Mouse (Mus musculus): ENCODE results near the gene Ccl11. TPM values are rescaled to one million over a fixed set of nuclear protein-coding genes. Genes with fewer than 3 reads are reported as not detected.

Ccl11 gene
- total and polyA plus RNA-seq, 2 experiments from 2014 or later, result 0.16 to 0.31 TPM

- Histone ChIP-seq H3K4me3 (ENCODE audit: low read length) (no peak overlapping the region), H3K36me3 (ENCODE audit: insufficient read depth, low read length) (no peaks in the 10 kb centered on the region), H3K27me3 (ENCODE audit: insufficient read depth, low read length) (no peaks in the 10 kb centered on the region), H3K9me3 (ENCODE audit: low read length) (no peaks in the 10 kb centered on the region), H3K4me1 (ENCODE audit: insufficient read depth, low read length) (no peaks in the 10 kb centered on the region), H3K4me2 (ENCODE audit: low read depth, low read length) (no peak overlapping the region), H3K27ac (no peak overlapping the region), H3K9ac (replicated peaks; ENCODE audit: low read length) (no peak overlapping the region)
- WGBS, result 51% methylated on average over 6 of the region's 6 CpGs
- DNase-seq (ENCODE audit: low spot score) (peak; percentile 58), ATAC-seq (no peak)
- peak; percentile 70 for TF ChIP-seq CTCF (IDR thresholded peaks at IDR 0.05; ENCODE audit: low read depth)
Observed at GRCm38 (mm10) chr11:82047746-82048415, 9.7 kb upstream of the Ccl11 start.

- Histone ChIP-seq H3K27ac (no peak overlapping the region), H3K27me3 (ENCODE audit: insufficient read depth, low read length) (no peaks in the 10 kb centered on the region), H3K9me3 (ENCODE audit: low read length) (no peaks in the 10 kb centered on the region), H3K9ac (replicated peaks; ENCODE audit: low read length) (no peak overlapping the region), H3K4me3 (ENCODE audit: low read length) (no peak overlapping the region), H3K4me1 (ENCODE audit: insufficient read depth, low read length) (no peaks in the 10 kb centered on the region), H3K36me3 (ENCODE audit: insufficient read depth, low read length) (no peaks in the 10 kb centered on the region), H3K4me2 (ENCODE audit: low read depth, low read length) (no peak overlapping the region)
- WGBS, result 92% methylated on average over 7 of the region's 7 CpGs
- no peak for ATAC-seq
- DNase-seq (ENCODE audit: low spot score), result no peak
- no peak for TF ChIP-seq CTCF (IDR thresholded peaks at IDR 0.05; ENCODE audit: low read depth)
Observed at GRCm38 (mm10) chr11:82053849-82054248, 3.8 kb upstream of the Ccl11 start.

DNA sequence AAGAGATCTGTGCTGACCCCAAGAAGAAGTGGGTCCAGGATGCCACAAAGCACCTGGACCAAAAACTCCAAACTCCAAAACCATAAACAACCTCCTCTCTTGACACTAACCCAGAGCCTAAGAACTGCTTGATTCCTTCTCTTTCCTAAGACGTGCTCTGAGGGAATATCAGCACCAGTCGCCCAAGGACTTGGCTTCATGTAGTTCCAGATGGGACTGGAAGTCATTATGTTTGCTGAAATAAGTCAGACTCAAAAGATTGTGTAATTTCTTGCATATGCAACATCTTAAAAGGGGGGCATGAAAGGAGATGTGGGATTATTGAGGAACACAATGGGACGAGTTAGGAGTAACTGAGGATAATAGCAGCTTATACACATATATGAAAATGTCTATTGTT, 4.6 kb downstream of the Ccl11 start:
- ATAC-seq (no peak), DNase-seq (ENCODE audit: low spot score) (no peak)
- TF ChIP-seq CTCF (IDR thresholded peaks at IDR 0.05; ENCODE audit: low read depth), result no peak

GRCm38 (mm10) chr11:82063454-82063853, 5.8 kb downstream of the Ccl11 start:
- H3K27me3 ChIP-seq (ENCODE audit: insufficient read depth, low read length), result no peaks in the 10 kb centered on the region
- no peaks in the 10 kb centered on the region for H3K4me1 ChIP-seq (ENCODE audit: insufficient read depth, low read length)
- 87% methylated on average over 2 of the region's 2 CpGs for WGBS
- no peaks in the 10 kb centered on the region for H3K36me3 ChIP-seq (ENCODE audit: insufficient read depth, low read length)
- H3K9me3 ChIP-seq (ENCODE audit: low read length), result no peaks in the 10 kb centered on the region
- ATAC-seq, result no peak
- no peak for DNase-seq (ENCODE audit: low spot score)
- no peak overlapping the region for H3K9ac ChIP-seq (replicated peaks; ENCODE audit: low read length)
- H3K27ac ChIP-seq, result no peak overlapping the region
- H3K4me2 ChIP-seq (ENCODE audit: low read depth, low read length), result no peak overlapping the region
- TF ChIP-seq CTCF (IDR thresholded peaks at IDR 0.05; ENCODE audit: low read depth), result no peak
- H3K4me3 ChIP-seq (ENCODE audit: low read length), result no peak overlapping the region

More for the DNA sequence above, 4.6 kb downstream of the Ccl11 start:
- H3K4me3 ChIP-seq (ENCODE audit: low read length), result no peak overlapping the region
- no peaks in the 10 kb centered on the region for H3K36me3 ChIP-seq (ENCODE audit: insufficient read depth, low read length)
- H3K27ac ChIP-seq, result no peak overlapping the region
- H3K9ac ChIP-seq (replicated peaks; ENCODE audit: low read length), result no peak overlapping the region
- no peak overlapping the region for H3K4me2 ChIP-seq (ENCODE audit: low read depth, low read length)
- no peaks in the 10 kb centered on the region for H3K27me3 ChIP-seq (ENCODE audit: insufficient read depth, low read length)
- 82% methylated on average over 3 of the region's 3 CpGs for WGBS
- H3K9me3 ChIP-seq (ENCODE audit: low read length), result no peaks in the 10 kb centered on the region
- no peaks in the 10 kb centered on the region for H3K4me1 ChIP-seq (ENCODE audit: insufficient read depth, low read length)

- 81% methylated on average over 7 of the region's 7 CpGs for WGBS
- H3K36me3 ChIP-seq (ENCODE audit: insufficient read depth, low read length), result no peaks in the 10 kb centered on the region
- H3K4me1 ChIP-seq (ENCODE audit: insufficient read depth, low read length), result no peaks in the 10 kb centered on the region
- no peaks in the 10 kb centered on the region for H3K27me3 ChIP-seq (ENCODE audit: insufficient read depth, low read length)
- no peaks in the 10 kb centered on the region for H3K9me3 ChIP-seq (ENCODE audit: low read length)
- no peak overlapping the region for H3K4me3 ChIP-seq (ENCODE audit: low read length)
- no peak overlapping the region for H3K27ac ChIP-seq
- TF ChIP-seq CTCF (IDR thresholded peaks at IDR 0.05; ENCODE audit: low read depth), result no peak
- H3K9ac ChIP-seq (replicated peaks; ENCODE audit: low read length), result no peak overlapping the region
- ATAC-seq (no peak), DNase-seq (ENCODE audit: low spot score) (no peak)
- no peak overlapping the region for H3K4me2 ChIP-seq (ENCODE audit: low read depth, low read length)
Observed at GRCm38 (mm10) chr11:82066953-82067571, 9.4 kb downstream of the Ccl11 start.

- no peak for DNase-seq (ENCODE audit: low spot score)
- no peak for TF ChIP-seq CTCF (IDR thresholded peaks at IDR 0.05; ENCODE audit: low read depth)
Observed at GRCm38 (mm10) chr11:82071076-82071475, 13.5 kb downstream of the Ccl11 start.

GRCm38 (mm10) chr11:82072374-82072773, 14.8 kb downstream of the Ccl11 start:
- Histone ChIP-seq H3K27me3 (ENCODE audit: insufficient read depth, low read length) (no peaks in the 10 kb centered on the region), H3K4me2 (ENCODE audit: low read depth, low read length) (no peak overlapping the region), H3K27ac (no peak overlapping the region), H3K4me1 (ENCODE audit: insufficient read depth, low read length) (no peaks in the 10 kb centered on the region), H3K36me3 (ENCODE audit: insufficient read depth, low read length) (no peaks in the 10 kb centered on the region), H3K9ac (replicated peaks; ENCODE audit: low read length) (no peak overlapping the region), H3K9me3 (ENCODE audit: low read length) (no peaks in the 10 kb centered on the region), H3K4me3 (ENCODE audit: low read length) (no peak overlapping the region)
- DNase-seq (ENCODE audit: low spot score) (no peak), ATAC-seq (no peak)
- WGBS, result 92% methylated on average over 1 of the region's 1 CpGs
- TF ChIP-seq CTCF (IDR thresholded peaks at IDR 0.05; ENCODE audit: low read depth), result 0 out of 2 replicates have a peak, but pooled peaks have one; percentile 13

More at GRCm38 (mm10) chr11:82071076-82071475, 13.5 kb downstream of the Ccl11 start:
- Histone ChIP-seq H3K9me3 (ENCODE audit: low read length) (no peaks in the 10 kb centered on the region), H3K9ac (replicated peaks; ENCODE audit: low read length) (no peak overlapping the region), H3K27ac (no peak overlapping the region), H3K4me2 (ENCODE audit: low read depth, low read length) (no peak overlapping the region), H3K36me3 (ENCODE audit: insufficient read depth, low read length) (no peaks in the 10 kb centered on the region), H3K4me3 (ENCODE audit: low read length) (no peak overlapping the region), H3K4me1 (ENCODE audit: insufficient read depth, low read length) (no peaks in the 10 kb centered on the region), H3K27me3 (ENCODE audit: insufficient read depth, low read length) (no peaks in the 10 kb centered on the region)
- WGBS, result 40% methylated on average over 3 of the region's 3 CpGs
- ATAC-seq, result no peak

Measured in hindbrain, postnatal 0 days (tissue).